Mouse (Mus musculus): ENCODE measurements around the gene 9330182L06Rik.

The 9330182L06Rik gene

GRCm38 (mm10) chr5:9361982-9362661 is 96.2 kb downstream of the 9330182L06Rik start:
- no peak for DNase-seq (ENCODE audit: low spot score)

GRCm38 (mm10) chr5:9364937-9365336 is 99.0 kb downstream of the 9330182L06Rik start:
- DNase-seq (ENCODE audit: low spot score): no peak

- DNase-seq (ENCODE audit: low spot score): no peak
These were observed 102.2 kb downstream of the 9330182L06Rik start for GRCm38 (mm10) chr5:9367920-9368692.

- no peak for DNase-seq (ENCODE audit: low spot score)
These were observed 105.2 kb downstream of the 9330182L06Rik start for GRCm38 (mm10) chr5:9371127-9371526.

- no peak for DNase-seq (ENCODE audit: low spot score)
These were observed 107.4 kb downstream of the 9330182L06Rik start for GRCm38 (mm10) chr5:9373341-9373740.

- no peak for DNase-seq (ENCODE audit: low spot score)
These were observed 124.0 kb downstream of the 9330182L06Rik start for GRCm38 (mm10) chr5:9389968-9390367.

- no peak for DNase-seq (ENCODE audit: low spot score)
These were observed 126.0 kb downstream of the 9330182L06Rik start for GRCm38 (mm10) chr5:9391858-9392393.

- no peak for DNase-seq (ENCODE audit: low spot score)
These were observed 151.2 kb downstream of the 9330182L06Rik start for GRCm38 (mm10) chr5:9417098-9417497.

GRCm38 (mm10) chr5:9417802-9418201 is 151.9 kb downstream of the 9330182L06Rik start:
- no peak for DNase-seq (ENCODE audit: low spot score)

GRCm38 (mm10) chr5:9419964-9420363 is 154.0 kb downstream of the 9330182L06Rik start:
- DNase-seq (ENCODE audit: low spot score): peak; percentile 46

- no peak for DNase-seq (ENCODE audit: low spot score)
These were observed 158.5 kb downstream of the 9330182L06Rik start for GRCm38 (mm10) chr5:9424464-9424863.

GRCm38 (mm10) chr5:9427165-9427564 is 161.2 kb downstream of the 9330182L06Rik start:
- DNase-seq (ENCODE audit: low spot score): no peak

GRCm38 (mm10) chr5:9427581-9428241 is 161.8 kb downstream of the 9330182L06Rik start:
- no peak for DNase-seq (ENCODE audit: low spot score)

GRCm38 (mm10) chr5:9428728-9429127 is 162.8 kb downstream of the 9330182L06Rik start:
- no peak for DNase-seq (ENCODE audit: low spot score)

GRCm38 (mm10) chr5:9446146-9446545 is 180.2 kb downstream of the 9330182L06Rik start:
- peak; percentile 52 for DNase-seq (ENCODE audit: low spot score)

- DNase-seq (ENCODE audit: low spot score): no peak
These were observed 183.0 kb downstream of the 9330182L06Rik start for GRCm38 (mm10) chr5:9448931-9449330.

- DNase-seq (ENCODE audit: low spot score): no peak
These were observed 183.7 kb downstream of the 9330182L06Rik start for GRCm38 (mm10) chr5:9449570-9449969.

GRCm38 (mm10) chr5:9453298-9453697 is 187.4 kb downstream of the 9330182L06Rik start:
- DNase-seq (ENCODE audit: low spot score): no peak

- DNase-seq (ENCODE audit: low spot score): no peak
These were observed 211.7 kb downstream of the 9330182L06Rik start for GRCm38 (mm10) chr5:9477587-9477986.

- DNase-seq (ENCODE audit: low spot score): no peak
These were observed 229.5 kb downstream of the 9330182L06Rik start for GRCm38 (mm10) chr5:9495456-9495855.

GRCm38 (mm10) chr5:9497235-9497634 is 231.3 kb downstream of the 9330182L06Rik start:
- no peak for DNase-seq (ENCODE audit: low spot score)

- no peak for DNase-seq (ENCODE audit: low spot score)
These were observed 245.1 kb downstream of the 9330182L06Rik start for GRCm38 (mm10) chr5:9511027-9511426.

- DNase-seq (ENCODE audit: low spot score): no peak
These were observed 259.6 kb downstream of the 9330182L06Rik start for GRCm38 (mm10) chr5:9525507-9525906.

Measured in testis, postnatal 10 days (tissue).